Mouse (Mus musculus) myocyte (in vitro differentiated cells): Measurements from ENCODE around the gene Gm21992.

Experiments used
- CEBPB ChIP-seq: IDR thresholded peaks from 2 replicates; pipeline ENCODE4 v1.6.1; 2011; ENCODE audit warnings: mild to moderate bottlenecking, moderate library complexity; ENCODE audit not compliant: poor library complexity, insufficient read depth, severe bottlenecking
- MAX ChIP-seq: IDR thresholded peaks from one replicate; pipeline ENCODE4 v1.6.1; 2011; ENCODE audit warnings: low read depth, mild to moderate bottlenecking, control low read depth
- POLR2A ChIP-seq: IDR thresholded peaks from one replicate; pipeline ENCODE4 v1.6.1; 2011; ENCODE audit warnings: low read depth, mild to moderate bottlenecking, control low read depth, moderate library complexity; ENCODE audit not compliant: insufficient read length
- TCF12 ChIP-seq: IDR thresholded peaks from one replicate; pipeline ENCODE4 v1.6.1; 2011; ENCODE audit warnings: mild to moderate bottlenecking, control low read depth; ENCODE audit not compliant: poor library complexity, insufficient read depth, severe bottlenecking

GRCm38 (mm10) chr19:4712156-4712780 is 99.1 kb downstream of the Gm21992 start:
- TF ChIP-seq POLR2A (no peak), MAX (no peak), CEBPB (no peak), TCF12 (no peak)
